Comparison of ENCODE assay signal across 9 mouse cellular contexts in the genomic region with DNA sequence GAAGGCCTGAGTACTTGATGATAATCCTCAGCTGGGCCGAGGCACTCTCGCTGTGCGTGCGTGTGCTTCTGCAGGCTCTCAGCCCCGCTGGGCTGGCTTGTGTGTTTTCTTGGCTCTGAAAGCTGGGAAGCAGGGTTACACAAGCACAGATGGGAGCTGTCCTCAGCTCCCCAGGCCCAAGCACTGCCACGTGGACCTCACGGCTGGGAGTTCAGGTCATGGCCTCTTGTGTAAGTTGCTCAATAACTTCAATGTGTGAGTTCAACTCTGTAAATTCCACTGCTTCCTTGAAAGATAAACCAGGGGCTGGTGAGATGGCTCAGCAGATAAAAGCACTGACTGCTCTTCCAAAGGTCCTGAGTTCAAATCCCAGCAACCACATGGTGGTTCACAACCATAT. TPM values are rescaled to one million over a fixed set of nuclear protein-coding genes. Genes with fewer than 3 reads are reported as not detected.
DNase-seq lines count a peak whose midpoint lies in the region; ATAC-seq lines count a peak whose summit lies in the region.
"Had no signal": no experiment of that assay in that cellular context is flagged by ENCODE, and none has a peak within 500 bp of the region (broad histone marks: within the 10 kb centered on the region; RNA-seq: fewer than 3 reads in every experiment).

No protein-coding gene starts in this region.

- no peaks in the 10 kb centered on the region; the same call in 1 of the 2 replicates for H3K36me3 ChIP-seq in kidney, embryonic 16.5 days (ENCODE audit: insufficient read depth, low read length)
- H3K36me3 ChIP-seq: hindbrain, embryonic 15.5 days had no signal

- 0 out of 2 replicates have a peak overlapping the region, but pooled peaks have one; percentile 1 for H3K27ac ChIP-seq in kidney, embryonic 16.5 days (ENCODE audit: low read length)
- H3K27ac ChIP-seq: hindbrain, embryonic 15.5 days had no signal

- no peaks in the 10 kb centered on the region for H3K27me3 ChIP-seq in kidney, embryonic 16.5 days (ENCODE audit: insufficient read depth, low read length)
- H3K27me3 ChIP-seq: hindbrain, embryonic 15.5 days had no signal

- WGBS in kidney, embryonic 16.5 days: 48% methylated on average over 7 of the region's 7 CpGs

- peaks cover 15% of the 10 kb centered on the region for H3K4me1 ChIP-seq in kidney, embryonic 16.5 days (ENCODE audit: insufficient read depth, low read length)
- H3K4me1 ChIP-seq: hindbrain, embryonic 15.5 days had no signal

- H3K9ac ChIP-seq in kidney, embryonic 16.5 days (replicated peaks; ENCODE audit: low read length): no peak overlapping the region
- H3K9ac ChIP-seq: hindbrain, embryonic 15.5 days had no signal

- no peak overlapping the region for H3K4me3 ChIP-seq in kidney, embryonic 16.5 days (ENCODE audit: low read length)
- H3K4me3 ChIP-seq: hindbrain, embryonic 15.5 days had no signal

- peak; percentile 62; the same call in 1 of the 2 replicates for ATAC-seq in kidney, embryonic 16.5 days (ENCODE audit: low FRiP score, low TSS enrichment)

- DNase-seq in embryo, embryonic 10 days (ENCODE audit: low spot score): peak; percentile 16
- DNase-seq in embryo, embryonic 10.5 days (ENCODE audit: low spot score): no peak
- peak; percentile 83 for DNase-seq in gastrocnemius, postnatal 25 days
- peak; percentile 88 for DNase-seq in lung, postnatal 25 days (ENCODE audit: low spot score)
- no peak for DNase-seq in cerebellum, adult 18-20 months
- DNase-seq in frontal cortex, postnatal 25 days (ENCODE audit: low spot score in 2 of 2): no peak
- no peak for DNase-seq in c-Kit-positive CD71-positive TER-119-positive erythroid progenitor cells, embryonic 14.5 days (ENCODE audit: low spot score)

- no peaks in the 10 kb centered on the region for H3K9me3 ChIP-seq in kidney, embryonic 16.5 days (ENCODE audit: low read length)
- H3K9me3 ChIP-seq: hindbrain, embryonic 15.5 days had no signal

- H3K4me2 ChIP-seq in kidney, embryonic 16.5 days (replicated peaks; ENCODE audit: low read depth, low read length): no peak overlapping the region
- H3K4me2 ChIP-seq: hindbrain, embryonic 15.5 days had no signal

RNA-seq across cellular contexts. Expression of a gene that starts 24.9 kb away (rescaled TPM):
- total RNA-seq in gastrocnemius, postnatal 25 days (2021): 10 to 100 TPM; 28.2 to 30.5 TPM
- polyA plus RNA-seq in kidney, embryonic 16.5 days (2015; fragmentation: Nextera tagmentation; extraction: Ambion mirVana): 47.5 and 48.0 TPM in 2 replicates

Comparison
In these comparisons a context has a peak if more than half of its experiments do, and no peak if none do; other contexts are left out.
1. DNase-seq: peak in embryo, embryonic 10 days (single experiment), gastrocnemius, postnatal 25 days (single experiment) and lung, postnatal 25 days (single experiment); none in embryo, embryonic 10.5 days (single experiment), cerebellum, adult 18-20 months (0 of 2), frontal cortex, postnatal 25 days (0 of 2) and c-Kit-positive CD71-positive TER-119-positive erythroid progenitor cells, embryonic 14.5 days (single experiment).